Mouse (Mus musculus) effector memory CD4-positive, alpha-beta T cell, adult 7 months (primary cell): ENCODE results near the gene Zfp69. TPM values are rescaled to one million over a fixed set of nuclear protein-coding genes. Genes with fewer than 3 reads are reported as not detected.

ENCODE experiments used
- polyA plus RNA-seq: library from polyadenylated mRNA; unstranded; fragments of 100-300 nt; shearing (Covaris generic); gene quantifications from one replicate; pipeline ENCODE4 v1.2.1, GENCODE M21; 2017

The Zfp69 gene
- polyA plus RNA-seq, result 5.6 TPM

DNA sequence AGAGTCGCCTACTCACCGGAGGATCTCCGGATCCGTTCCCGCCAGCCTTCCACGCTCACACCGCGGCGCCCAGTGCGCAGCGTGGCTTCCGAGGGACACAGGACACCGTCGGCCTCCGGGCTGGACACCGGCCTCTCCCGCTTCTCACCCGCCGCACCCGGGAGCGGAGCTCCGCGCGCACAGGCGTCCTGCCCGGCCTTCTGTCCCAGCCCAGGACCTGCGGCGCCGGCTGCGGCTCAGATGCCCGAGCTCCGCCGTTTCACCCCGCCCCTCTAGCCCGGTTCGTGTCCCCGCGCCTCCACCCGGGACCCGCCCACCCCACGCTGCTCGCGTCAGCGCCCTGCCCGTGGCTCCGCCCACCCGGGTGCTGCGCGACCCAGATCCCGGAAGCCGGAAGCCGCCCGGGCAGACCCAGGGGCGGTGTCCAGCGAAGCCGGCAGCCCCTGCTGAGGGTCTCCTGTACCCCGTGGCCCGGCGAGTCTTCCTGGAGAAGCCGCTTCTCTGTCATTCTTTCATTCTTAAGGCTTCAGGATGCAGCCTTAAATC, at the start of gene Zfp69:
Gene Zfp69, minus strand, starts transcription at position 272 of the 546 bp plus-strand sequence.

DNA sequence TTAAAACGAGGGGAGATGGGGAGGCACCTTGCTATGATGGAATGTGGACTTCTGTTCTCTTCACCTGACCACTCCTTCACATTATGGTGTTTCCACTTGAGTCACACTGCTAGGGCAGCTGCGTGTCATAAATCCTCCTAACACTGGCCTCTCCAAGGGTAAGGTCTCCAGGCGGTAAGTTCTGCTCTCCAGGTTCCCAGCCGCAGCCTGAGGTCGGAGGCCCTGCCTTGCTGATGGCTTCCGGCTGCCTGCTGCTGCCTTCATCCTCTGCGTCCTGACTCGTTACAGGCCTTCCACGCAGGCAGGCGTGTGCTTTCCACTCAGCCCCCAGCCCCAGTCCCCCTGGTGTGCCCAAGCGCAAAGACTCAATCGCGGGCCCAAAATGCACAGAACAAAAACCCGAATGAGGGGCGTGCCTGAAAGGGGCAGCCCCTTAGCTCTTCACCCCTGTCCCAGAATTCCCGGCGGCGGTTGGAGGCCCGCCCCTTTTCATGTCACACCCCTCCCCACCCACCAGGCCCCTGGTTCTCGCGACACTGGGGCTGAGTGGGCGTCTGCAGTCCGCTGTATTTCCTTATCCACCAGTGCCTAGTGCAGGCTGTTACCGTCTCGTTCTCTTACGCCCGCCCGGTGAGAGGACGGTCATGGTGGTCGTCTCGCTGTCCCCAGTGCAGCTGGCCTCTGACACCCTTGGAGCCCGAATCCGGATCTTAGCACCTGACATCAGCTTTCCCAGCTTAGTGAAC, 26.8 kb downstream of the Zfp69 start, which contains the start of gene Exo5:
Gene Exo5, minus strand, starts transcription at position 464 of the 746 bp plus-strand sequence.

Other genes starting within 250 kb of the Zfp69 start
- gene Kcnq4, start 203.1 kb downstream of the Zfp69 start, polyA plus RNA-seq, result not detected
- gene Nfyc, start 120.1 kb downstream of the Zfp69 start, polyA plus RNA-seq, result 103 TPM
- 1.3 TPM for gene Rims3, start 96.9 kb downstream of the Zfp69 start, polyA plus RNA-seq
- gene Exo5, start 26.7 kb downstream of the Zfp69 start, polyA plus RNA-seq, result 9.6 TPM
- gene Smap2, start 65.5 kb upstream of the Zfp69 start, polyA plus RNA-seq, result 80.3 TPM
- gene Col9a2, start 87.7 kb upstream of the Zfp69 start, polyA plus RNA-seq, result 0.34 TPM
- 41.5 TPM for gene Zmpste24, start 146.5 kb upstream of the Zfp69 start, polyA plus RNA-seq
- not detected for gene Tmco2, start 157.5 kb upstream of the Zfp69 start, polyA plus RNA-seq